Mouse (Mus musculus) common myeloid progenitor, adult 5-6 weeks (primary cell): Measurements from ENCODE around the gene Rhoc. TPM values are rescaled to one million over a fixed set of nuclear protein-coding genes. Genes with fewer than 3 reads are reported as not detected.

Experiments used
- ATAC-seq: replicated peaks from 2 replicates; pipeline ENCODE4 v1.8.0; 2016; ENCODE audit warnings: low read depth, mild to moderate bottlenecking, moderate TSS enrichment, inconsistent platforms; ENCODE audit not compliant: poor library complexity, severe bottlenecking
- total RNA-seq: library from RNA; stranded (forward); fragments of 200-1000, 187-1606 nt; gene quantifications from 2 replicates; pipeline ENCODE4 v1.2.3, GENCODE M21; 2017

The Rhoc gene
- total RNA-seq, 1 experiment from 2014 or later = 2.4 TPM

DNA sequence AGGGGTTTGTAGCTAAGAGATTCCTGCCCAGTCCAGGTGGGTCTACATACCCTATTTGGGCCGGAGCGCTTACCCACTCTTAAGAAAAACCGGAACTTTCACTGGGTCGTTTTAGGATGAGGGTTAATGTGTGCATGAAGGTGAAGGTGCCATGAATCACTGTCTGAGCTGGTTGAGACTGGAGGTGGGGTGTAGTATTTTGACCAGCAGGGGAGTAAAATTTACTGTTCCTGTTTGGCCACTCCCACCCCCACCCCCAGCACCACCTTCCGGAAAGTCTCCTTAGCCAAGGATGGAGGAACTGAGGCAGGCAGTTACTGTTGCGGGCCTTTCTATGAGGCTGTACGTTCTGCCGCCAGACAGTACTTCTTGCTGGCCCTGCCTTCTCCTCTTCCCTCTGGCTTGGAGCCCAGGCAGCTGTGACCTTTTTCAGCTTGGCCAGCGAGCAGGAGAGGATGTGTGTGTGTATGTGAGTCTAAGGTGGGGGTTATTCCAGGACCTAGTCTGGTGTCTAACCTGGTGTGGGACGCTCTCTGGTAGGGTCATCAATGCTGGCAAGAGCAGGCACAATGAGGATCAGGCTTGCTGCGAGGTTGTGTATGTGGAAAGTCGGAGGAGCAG lies 6.0 kb upstream of the Rhoc start:
- ATAC-seq = 0 out of 2 replicates have a peak, but pooled peaks have one; percentile 4

DNA sequence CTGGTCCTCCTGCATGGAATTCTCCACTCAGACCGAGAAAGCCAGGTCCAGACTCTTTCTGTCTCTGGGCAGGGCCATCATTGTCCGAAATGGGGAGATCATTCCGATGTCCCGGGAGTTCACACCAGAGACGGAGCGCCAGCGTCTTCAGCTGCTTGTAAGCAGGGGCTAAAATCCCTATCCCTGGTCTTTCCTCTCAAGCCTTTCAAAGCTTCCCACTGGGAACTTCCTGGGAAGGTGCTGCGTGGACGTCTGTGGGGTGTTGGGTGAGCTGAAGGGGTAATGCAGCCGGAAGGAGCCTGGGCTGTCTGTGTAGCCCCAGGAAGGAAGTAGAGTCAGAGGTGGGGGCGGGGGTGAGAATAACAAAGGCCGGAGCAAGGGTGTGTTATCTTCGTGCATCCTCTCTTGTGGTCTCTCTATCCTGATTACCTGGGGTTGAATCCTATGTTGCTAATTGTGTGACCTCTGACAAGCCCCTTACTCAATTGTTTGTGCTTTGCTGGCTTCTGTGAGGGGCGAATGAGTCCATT lies 4.1 kb upstream of the Rhoc start:
- ATAC-seq = no peak

DNA sequence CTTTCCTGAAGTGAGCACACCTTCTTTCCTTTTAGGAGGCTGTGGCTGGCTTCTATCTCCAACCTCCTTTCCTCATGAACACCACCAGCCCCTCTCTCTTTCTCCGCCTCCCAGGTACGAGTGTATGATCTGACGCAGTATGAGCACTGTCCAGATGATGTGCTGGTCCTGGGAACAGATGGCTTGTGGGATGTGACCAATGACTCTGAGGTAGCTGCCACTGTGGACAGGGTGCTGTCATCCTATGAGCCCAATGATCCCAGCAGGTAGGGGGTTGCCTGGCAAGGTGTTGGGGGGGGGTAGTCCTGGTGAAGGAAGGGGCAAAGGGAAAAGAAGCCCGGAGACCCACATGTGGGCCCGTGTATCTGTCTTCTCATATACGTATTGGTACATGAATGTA lies 2.9 kb upstream of the Rhoc start:
- no peak for ATAC-seq

- peak; percentile 69 for ATAC-seq
Observed at GRCm38 (mm10) chr3:104788561-104789311, 561 bp downstream of the Rhoc start.

GRCm38 (mm10) chr3:104789312-104789605 lies 1.1 kb downstream of the Rhoc start:
- no peak for ATAC-seq

DNA sequence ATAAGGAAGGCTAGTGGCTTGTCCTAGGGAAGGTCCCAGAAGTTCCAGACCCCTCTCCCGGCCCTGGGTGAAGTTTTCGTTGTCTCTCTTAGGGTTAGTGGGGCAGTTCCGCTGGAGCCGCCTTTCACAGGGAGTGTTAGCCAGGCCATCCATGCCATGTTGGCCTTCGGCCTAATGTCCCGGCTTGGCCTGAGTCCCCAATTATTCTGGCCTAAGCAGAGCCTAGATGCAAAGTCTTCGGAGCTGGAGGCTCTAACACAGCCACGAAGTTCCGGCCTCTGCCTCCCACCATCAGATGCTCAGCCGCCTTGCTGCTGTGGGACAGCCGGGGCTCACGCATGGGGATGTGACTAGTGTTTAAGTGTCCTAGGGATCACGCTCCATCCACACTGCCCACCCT lies 1.6 kb downstream of the Rhoc start:
- no peak for ATAC-seq

- no peak for ATAC-seq
Observed at GRCm38 (mm10) chr3:104790401-104790937, 2.3 kb downstream of the Rhoc start.

DNA sequence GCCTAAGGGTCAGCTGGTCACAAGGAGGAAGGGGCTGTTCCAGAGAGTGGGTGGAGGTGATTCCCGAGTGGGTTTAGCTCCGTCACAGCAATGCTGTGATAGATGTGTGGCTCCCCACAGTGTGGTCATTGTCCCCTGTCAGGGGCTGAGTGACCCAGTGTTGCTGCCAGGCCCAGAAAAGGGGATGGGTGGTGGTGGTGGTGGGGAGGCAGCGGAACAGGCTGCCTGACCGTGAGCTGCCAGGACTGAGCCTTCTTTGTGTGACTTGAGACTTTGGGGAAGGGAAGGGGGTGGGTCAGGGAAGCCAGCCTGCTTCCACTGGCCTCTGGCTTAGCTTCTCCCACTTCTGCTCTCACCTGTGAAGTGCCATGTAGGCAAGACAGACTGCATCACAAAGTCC lies 2.8 kb downstream of the Rhoc start:
- ATAC-seq = no peak

DNA sequence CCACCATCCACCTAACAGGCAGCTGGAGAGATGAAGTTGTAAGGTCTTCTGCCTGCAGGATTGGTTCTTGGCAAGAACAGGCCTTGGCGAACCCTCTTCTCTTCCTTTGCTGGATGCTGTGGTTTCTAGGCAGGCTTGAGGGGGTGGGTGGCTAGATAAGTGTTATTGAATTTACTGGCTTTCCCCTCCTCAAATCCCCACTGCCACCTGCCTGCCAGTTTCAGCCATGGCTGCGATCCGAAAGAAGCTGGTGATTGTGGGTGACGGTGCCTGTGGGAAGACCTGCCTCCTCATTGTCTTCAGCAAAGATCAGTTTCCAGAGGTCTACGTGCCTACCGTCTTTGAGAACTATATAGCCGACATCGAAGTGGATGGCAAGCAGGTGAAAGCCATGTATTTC lies 3.5 kb downstream of the Rhoc start:
- ATAC-seq = no peak

- ATAC-seq = no peak
Observed at GRCm38 (mm10) chr3:104792360-104793270, 4.4 kb downstream of the Rhoc start.

- ATAC-seq = peak; percentile 78
Observed at GRCm38 (mm10) chr3:104793871-104794828, 6.0 kb downstream of the Rhoc start.

- ATAC-seq = no peak
Observed at GRCm38 (mm10) chr3:104794953-104795470, 6.8 kb downstream of the Rhoc start.

DNA sequence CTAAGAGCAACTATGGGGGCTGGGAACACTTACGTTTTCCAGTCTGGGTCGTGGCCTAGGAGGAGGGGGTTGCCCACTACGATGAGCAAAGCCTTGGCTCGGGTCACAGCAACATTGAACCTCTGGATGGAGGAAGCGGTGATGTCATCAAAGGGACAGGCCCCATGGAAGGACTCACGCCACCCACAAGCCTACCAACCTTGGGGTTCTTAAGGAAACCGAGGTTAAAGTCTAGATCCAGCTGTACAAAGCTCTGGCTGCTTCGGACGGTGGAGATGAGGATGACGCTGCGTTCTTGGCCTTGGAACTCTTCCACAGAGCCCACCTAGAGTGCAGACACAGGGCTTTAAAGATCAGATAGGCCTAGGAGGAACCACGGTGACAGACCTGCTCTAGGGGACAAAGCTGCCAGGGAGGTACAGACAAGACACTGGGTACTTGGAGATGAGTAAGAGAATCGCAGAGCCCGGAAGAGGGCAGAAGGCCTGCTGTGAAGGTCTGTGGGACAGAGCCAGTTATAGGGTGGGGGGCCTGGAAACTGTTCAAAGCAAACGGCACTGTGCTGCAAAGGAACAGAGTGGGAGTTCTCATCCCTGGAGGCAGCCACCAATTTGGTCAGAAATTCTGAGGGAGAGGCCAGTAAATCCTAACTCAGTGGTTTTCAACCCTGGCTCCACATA lies 7.6 kb downstream of the Rhoc start:
- ATAC-seq = no peak

DNA sequence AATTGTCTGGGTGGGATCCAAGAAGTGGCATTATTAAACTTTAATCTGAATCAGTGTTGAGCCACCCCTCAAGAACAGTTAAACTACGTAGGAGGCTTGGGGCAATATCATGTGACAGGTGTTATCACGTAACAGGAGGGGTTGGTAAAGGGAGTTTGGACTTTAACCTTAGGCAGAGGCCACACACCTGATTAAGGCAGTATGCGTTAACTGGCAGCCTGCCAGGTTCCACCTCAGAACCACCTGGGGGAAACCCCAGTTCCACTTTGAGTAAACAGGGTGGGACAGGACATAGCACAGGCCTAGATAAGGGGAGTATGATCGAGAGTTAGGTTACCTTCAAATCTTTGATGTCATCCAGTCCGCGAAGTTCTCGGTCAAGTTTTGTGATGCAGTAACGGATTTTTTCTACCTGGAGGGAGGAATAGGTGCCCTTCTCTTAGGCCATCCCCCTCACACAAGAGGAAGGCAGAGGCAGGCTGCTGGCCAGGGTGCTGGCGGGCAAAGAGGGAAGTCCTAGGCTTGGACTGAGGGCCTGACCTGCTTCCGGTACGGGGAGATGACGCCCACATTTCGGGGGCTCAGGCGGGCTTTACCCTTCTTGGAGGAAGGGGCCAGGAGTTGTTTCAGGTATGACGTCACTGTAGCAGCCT lies 8.4 kb downstream of the Rhoc start:
- no peak for ATAC-seq

DNA sequence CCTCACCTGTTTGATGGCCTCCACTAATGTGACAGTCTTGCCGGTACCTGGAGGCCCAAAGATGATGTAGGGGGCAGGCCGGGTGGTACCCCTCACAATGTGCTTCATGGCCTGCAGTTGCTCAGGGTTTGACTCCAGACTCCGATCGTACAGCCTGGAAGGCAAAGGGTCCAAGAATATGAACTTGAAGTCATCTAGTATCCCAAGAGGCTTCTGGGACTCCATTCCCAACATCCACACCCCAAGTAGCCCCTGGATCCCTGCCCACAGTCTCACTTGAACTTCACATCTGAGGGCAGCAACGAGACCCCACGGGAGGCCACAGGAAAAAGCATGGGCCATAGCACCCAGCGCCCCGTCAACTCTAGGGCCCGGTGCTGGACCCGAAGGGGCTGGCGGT lies 12.5 kb downstream of the Rhoc start:
- ATAC-seq = no peak

DNA sequence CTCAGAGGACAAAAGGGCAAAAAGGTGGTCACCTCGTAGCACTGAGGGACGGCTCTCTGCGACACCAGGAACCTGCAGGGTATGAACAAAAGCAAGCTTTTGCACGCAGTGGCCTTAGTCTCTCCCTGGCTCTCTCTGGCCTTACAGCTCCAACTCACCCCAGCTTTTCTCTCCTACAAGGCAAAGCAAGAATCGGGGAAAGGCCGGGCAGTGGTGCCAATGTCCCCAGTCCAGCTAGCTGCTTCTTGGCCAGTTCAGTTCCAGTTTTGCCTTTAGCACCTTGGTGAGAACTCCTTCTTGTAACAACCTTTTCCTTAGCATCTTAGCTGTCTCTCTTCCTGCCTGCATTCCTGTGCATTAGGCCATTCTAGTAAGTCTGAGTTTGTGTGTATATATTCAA lies 13.3 kb downstream of the Rhoc start:
- ATAC-seq = no peak

DNA sequence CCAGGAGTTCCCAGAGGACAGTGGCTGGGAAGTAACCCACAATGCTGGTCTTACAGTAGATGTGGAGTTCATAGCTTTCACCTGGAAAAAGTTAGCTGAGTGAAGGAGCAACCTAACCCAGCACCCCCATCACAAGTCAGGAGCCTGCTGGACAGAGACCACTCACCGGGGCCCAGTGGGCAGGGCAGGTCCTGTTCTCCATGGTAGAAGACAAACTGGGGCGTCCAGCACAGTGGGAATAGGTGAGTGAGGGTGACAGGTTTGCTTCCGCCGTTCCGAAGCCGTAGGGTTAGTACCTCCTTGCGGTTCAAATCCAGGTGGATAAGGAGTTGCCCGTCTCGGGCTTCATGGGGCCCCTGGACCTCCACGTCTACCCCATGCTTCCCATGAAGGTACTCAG lies 16.1 kb downstream of the Rhoc start:
- ATAC-seq = no peak

DNA sequence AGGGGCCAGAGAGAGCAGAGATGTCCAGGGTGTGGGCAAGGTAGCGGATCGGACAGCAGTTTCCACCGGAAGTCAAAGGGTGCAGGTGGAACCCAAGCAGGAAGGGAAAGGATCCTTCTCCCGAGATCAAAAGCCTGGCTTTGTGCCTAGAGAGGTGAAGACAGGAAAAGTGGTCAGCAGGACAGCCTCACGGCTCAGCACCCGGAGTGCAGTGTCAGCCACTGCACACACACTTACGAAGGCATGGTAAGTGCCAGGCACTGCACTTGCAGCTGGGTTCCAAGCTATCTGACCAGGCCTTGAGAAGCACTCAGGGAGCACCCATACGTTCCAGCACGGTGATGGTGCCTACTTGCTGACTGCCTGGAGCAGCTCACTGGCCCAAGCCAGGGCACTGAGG lies 17.4 kb downstream of the Rhoc start:
- no peak for ATAC-seq
